Mouse (Mus musculus): ENCODE results near the gene Rasd1.

DNA sequence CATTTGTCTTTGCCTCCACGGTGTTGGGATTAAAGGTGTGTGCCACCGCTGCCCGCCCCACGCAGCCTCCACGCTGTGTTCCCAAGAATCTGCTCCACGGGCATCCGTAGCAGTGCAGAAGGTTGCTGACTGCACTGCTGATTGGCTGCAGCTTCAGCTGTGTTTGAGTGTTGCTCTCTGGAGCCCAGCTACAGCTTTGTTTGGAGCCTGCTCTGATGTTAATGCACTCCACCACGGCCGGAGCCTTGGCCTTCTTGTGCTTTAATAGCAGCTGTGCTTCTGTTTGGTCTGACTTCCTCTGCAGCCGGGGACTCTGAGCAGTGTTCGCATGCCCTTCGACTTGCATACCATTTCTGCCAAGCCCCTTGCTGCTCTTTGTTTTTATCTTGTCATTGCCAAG lies 30.8 kb downstream of the Rasd1 start:
- no peak for TF ChIP-seq EP300 (IDR thresholded peaks at IDR 0.05; ENCODE audit: insufficient read depth, low read depth, low read length)
- no peak for TF ChIP-seq CTCF (IDR thresholded peaks at IDR 0.05)

All from heart, adult 2 months (tissue).